Mouse (Mus musculus): ENCODE results near the gene Cygb. TPM values are rescaled to one million over a fixed set of nuclear protein-coding genes. Genes with fewer than 3 reads are reported as not detected.
"Not testable (repeated sequence)": the region's sequence is repeated elsewhere in the genome, so short reads cannot be mapped to it uniquely, and the experiment has no call there.

Gene Cygb
- polyA plus RNA-seq, 1 experiment from 2014 or later, result 16.0 TPM

DNA sequence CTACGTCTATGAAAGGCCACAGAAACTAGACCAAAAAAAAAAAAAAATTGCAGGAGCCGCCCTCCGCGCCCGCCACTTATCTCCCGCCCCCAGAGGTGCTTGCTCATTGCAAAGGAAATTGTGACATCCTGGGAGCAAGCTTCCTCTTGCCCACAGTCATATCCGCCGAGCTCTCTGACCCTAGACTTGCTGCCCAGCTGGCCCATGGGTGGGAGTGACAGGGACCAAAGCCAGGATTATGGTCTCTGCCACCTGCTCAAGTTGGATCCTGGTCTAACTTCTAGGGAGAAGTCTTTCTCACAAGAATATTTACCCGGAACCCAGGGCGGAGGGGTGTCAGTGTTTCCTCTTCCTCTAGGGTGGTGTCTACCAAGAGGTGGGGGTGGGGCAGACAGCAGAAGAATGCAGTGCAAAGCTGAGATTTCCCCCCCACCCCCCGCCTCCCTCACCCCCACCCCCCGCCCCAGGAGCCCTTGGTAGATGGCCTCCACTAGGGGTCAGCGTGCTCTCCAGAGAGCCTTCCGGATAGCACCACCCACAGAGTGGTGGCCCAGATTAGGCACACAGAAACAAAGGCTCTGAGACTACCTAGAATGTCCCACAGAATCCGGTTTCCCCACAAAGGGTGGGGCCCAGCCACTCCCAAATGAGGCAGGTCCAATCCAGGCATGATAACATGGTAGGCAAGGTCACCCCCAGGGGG, 38.2 kb downstream of the Cygb start:
- 41% methylated on average over 14 of the region's 15 CpGs for WGBS
- peak; percentile 57; the same call in 1 of the 2 replicates for ATAC-seq (replicated peaks; ENCODE audit: low FRiP score)
- Histone ChIP-seq H3K9ac (no peak overlapping the region), H3K4me3 (replicated peaks) (no peak overlapping the region), H3K4me2 (peak overlapping the region; percentile 9; the same call in 1 of the 2 replicates), H3K36me3 (no peaks in the 10 kb centered on the region), H3K4me1 (peaks cover 62% of the 10 kb centered on the region), H3K27ac (peak overlapping the region; percentile 73), H3K27me3 (no peaks in the 10 kb centered on the region), H3K9me3 (replicated peaks) (no peaks in the 10 kb centered on the region)

DNA sequence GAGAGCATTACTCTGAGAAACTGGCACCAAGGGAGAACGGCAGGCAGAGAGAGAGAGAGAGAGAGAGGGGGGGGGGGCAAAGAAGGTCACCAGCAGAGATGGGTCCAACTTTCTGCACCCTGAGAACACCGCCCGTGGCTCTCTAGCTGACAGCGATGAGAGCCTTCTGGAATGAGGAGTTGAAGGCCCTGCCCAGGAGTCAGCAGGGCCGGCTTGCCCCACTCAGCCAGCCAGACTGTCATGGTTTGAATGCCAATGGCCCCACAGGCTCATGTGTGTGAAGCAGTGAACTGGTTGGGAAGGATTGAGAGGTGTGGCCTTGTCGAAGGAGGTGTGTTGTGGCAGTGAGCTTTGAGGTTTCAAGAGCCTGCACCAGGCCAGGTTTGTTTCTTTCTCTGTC, 40.9 kb downstream of the Cygb start:
- H3K9me3 ChIP-seq (replicated peaks), result no peaks in the 10 kb centered on the region
- no peak overlapping the region for H3K27ac ChIP-seq
- no peak for ATAC-seq (replicated peaks; ENCODE audit: low FRiP score)
- 0 out of 2 replicates have a peak, but pooled peaks cover 2% of the 10 kb centered on the region for H3K36me3 ChIP-seq
- no peak overlapping the region for H3K4me3 ChIP-seq (replicated peaks)
- no peaks in the 10 kb centered on the region for H3K27me3 ChIP-seq
- peaks cover 40% of the 10 kb centered on the region for H3K4me1 ChIP-seq
- 90% methylated on average over 6 of the region's 6 CpGs for WGBS
- H3K9ac ChIP-seq, result no peak overlapping the region
- H3K4me2 ChIP-seq, result no peak overlapping the region

DNA sequence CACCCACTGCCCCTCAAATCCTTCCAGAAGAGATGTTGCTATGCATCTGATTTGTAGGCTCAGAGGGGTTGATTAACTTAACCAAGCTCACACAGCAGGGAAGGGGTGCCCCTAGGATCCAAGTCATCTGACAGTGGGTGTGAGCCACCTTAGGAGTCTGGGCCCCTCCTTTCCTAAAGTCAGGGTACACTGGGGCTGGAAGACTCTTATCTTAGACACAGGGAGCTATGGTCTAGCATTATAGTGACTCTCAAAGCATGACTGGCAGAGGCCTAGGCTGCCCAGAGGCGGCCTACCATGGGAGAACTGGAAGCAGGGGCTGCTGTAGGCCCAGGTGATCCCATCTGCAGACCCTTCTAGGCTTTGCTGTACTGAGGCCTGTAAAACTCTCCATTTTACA, 41.6 kb downstream of the Cygb start:
- H3K36me3 ChIP-seq, result 0 out of 2 replicates have a peak, but pooled peaks cover 6% of the 10 kb centered on the region
- H3K4me1 ChIP-seq, result peaks cover 34% of the 10 kb centered on the region
- no peak overlapping the region for H3K4me3 ChIP-seq (replicated peaks)
- no peak overlapping the region for H3K4me2 ChIP-seq
- 92% methylated on average over 1 of the region's 1 CpGs for WGBS
- ATAC-seq (replicated peaks; ENCODE audit: low FRiP score), result no peak
- no peak overlapping the region for H3K9ac ChIP-seq
- no peak overlapping the region for H3K27ac ChIP-seq
- no peaks in the 10 kb centered on the region for H3K27me3 ChIP-seq
- H3K9me3 ChIP-seq (replicated peaks), result no peaks in the 10 kb centered on the region

DNA sequence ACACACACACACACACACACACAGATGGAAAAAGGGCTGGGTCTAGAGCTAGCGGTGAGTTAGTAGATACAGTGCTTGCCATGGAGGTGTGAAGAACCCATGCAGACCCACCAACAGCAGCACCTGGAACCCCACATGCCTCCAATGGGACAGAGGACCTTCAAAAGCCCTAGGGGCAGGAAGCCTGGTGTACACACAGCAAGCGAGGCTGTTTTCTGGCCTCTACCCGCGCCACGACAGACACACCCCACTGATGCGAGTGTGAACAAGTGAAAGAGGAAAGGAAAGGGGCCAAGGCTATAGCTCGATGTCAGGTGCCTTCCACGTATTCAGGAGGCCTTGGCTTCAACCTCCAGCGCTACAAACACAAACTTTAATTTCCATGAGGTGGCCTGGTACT, 42.2 kb downstream of the Cygb start:
- no peak overlapping the region for H3K27ac ChIP-seq
- H3K27me3 ChIP-seq, result no peaks in the 10 kb centered on the region
- WGBS, result 91% methylated on average over 9 of the region's 9 CpGs
- 0 out of 2 replicates have a peak, but pooled peaks cover 8% of the 10 kb centered on the region for H3K36me3 ChIP-seq
- H3K9me3 ChIP-seq (replicated peaks), result no peaks in the 10 kb centered on the region
- no peak overlapping the region for H3K4me2 ChIP-seq
- H3K4me3 ChIP-seq (replicated peaks), result no peak overlapping the region
- peaks cover 28% of the 10 kb centered on the region for H3K4me1 ChIP-seq
- no peak overlapping the region for H3K9ac ChIP-seq
- no peak for ATAC-seq (replicated peaks; ENCODE audit: low FRiP score)

DNA sequence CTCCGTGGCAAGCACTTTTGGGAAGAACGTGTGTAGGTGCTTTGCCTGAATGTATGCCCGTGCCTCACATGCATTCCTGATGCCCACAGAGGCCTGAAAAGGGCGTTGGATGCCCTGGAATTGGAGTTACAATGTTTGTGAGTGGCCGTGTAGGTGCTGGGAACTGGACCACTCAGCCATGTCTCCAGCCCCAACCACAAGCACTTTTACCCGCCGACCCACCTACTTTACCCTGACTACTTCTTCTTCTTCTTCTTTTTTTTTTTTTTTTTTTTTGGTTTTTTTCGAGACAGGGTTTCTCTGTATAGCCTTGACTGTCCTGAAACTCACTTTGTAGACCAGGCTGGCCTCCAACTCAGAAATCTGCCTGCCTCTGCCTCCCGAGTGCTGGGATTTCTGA, 42.9 kb downstream of the Cygb start:
- not testable (repeated sequence) for H3K4me3 ChIP-seq (replicated peaks); H3K27ac ChIP-seq; H3K27me3 ChIP-seq; H3K9ac ChIP-seq; H3K4me2 ChIP-seq; H3K9me3 ChIP-seq (replicated peaks); ATAC-seq (replicated peaks; ENCODE audit: low FRiP score)
- H3K4me1 ChIP-seq, result peaks cover 22% of the 10 kb centered on the region
- H3K36me3 ChIP-seq, result 0 out of 2 replicates have a peak, but pooled peaks cover 10% of the 10 kb centered on the region
- WGBS, result 88% methylated on average over 8 of the region's 9 CpGs

DNA sequence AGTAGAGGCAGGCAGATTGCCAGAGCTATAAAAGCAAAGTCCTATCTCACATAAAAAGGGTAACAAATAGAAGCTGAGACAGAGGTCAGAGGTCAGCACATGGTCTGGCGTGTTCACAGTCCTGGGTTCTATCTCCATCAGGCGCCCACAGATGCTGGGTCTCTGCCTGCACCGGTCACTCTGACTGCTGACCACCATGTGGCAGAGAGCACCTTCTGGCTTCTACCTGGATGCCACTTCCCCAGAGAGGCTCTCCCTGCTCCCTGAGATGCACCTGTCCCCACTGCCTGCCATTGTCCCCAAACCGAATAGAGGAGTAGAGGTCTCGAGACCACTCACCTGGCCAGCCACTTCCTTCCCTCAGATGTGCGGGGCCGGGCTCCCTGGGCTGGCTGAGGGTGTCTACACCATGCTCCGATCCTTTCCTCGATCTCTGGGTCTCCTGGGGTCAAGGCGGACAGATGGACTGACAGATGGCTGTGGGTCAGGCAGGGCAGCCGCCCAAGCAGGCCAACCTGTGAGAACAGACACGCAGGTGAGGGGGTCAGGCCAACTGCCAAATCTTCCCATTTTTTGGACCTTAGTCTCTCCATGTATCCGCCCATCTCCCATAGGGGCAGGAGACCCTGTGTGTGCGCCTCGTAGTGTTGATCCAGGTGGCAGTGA, 44.0 kb downstream of the Cygb start:
- H3K9ac ChIP-seq, result no peak overlapping the region
- WGBS, result 80% methylated on average over 15 of the region's 15 CpGs
- H3K27ac ChIP-seq, result no peak overlapping the region
- no peak overlapping the region for H3K4me2 ChIP-seq
- peaks cover 11% of the 10 kb centered on the region for H3K4me1 ChIP-seq
- H3K9me3 ChIP-seq (replicated peaks), result no peaks in the 10 kb centered on the region
- H3K36me3 ChIP-seq, result peaks cover 19% of the 10 kb centered on the region
- ATAC-seq (replicated peaks; ENCODE audit: low FRiP score), result no peak
- H3K4me3 ChIP-seq (replicated peaks), result no peak overlapping the region
- H3K27me3 ChIP-seq, result no peaks in the 10 kb centered on the region

DNA sequence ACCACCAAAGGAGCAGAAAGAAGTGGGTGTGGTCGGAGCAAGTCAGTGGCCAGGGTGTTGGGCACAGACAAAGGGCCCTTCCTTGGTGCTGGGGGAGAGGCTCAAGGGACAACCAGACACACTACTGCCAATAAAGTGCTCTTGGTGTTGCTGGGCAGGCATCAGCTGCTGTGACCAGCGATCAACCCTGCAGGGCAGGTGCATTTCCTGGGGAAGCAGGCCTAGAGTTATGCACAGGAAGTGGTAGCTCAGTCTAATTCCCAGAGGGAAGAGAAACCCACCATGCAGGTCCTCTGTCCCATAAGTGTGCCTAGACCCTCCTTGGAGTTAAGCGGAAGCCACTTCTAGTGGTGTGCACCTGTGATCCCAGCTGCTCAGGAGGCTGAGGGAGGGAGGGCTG, 46.4 kb downstream of the Cygb start:
- Histone ChIP-seq H3K27ac (no peak overlapping the region), H3K9me3 (replicated peaks) (no peaks in the 10 kb centered on the region), H3K27me3 (no peaks in the 10 kb centered on the region), H3K36me3 (peaks cover 38% of the 10 kb centered on the region), H3K9ac (no peak overlapping the region), H3K4me1 (peaks cover 5% of the 10 kb centered on the region; the same call in 1 of the 2 replicates), H3K4me2 (no peak overlapping the region), H3K4me3 (replicated peaks) (no peak overlapping the region)
- no peak for ATAC-seq (replicated peaks; ENCODE audit: low FRiP score)
- WGBS, result 92% methylated on average over 3 of the region's 3 CpGs

DNA sequence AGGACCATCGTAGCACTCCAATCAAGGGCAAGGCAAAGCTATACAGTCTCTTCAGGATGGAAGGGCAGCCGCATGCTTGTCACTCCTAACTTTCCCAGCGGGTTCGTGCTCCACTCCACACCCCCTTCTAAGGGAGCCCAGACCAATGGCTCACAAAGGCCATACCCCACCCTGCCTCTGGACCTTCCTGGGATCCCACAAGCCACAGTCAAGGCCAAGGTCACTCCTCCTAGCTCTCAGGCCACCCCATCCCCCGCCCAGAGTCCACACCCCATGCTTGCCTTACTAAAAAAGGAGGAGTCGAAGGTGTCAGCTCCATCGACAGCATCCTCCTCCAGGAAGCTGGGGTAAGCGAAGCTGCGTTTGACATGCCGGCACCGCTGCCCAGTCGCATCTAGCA, 50.0 kb downstream of the Cygb start:
- Histone ChIP-seq H3K9me3 (replicated peaks) (no peaks in the 10 kb centered on the region), H3K9ac (no peak overlapping the region), H3K27me3 (no peaks in the 10 kb centered on the region), H3K4me3 (replicated peaks) (no peak overlapping the region), H3K36me3 (peaks cover 63% of the 10 kb centered on the region), H3K4me2 (no peak overlapping the region), H3K27ac (no peak overlapping the region), H3K4me1 (peaks cover 1% of the 10 kb centered on the region; the same call in 1 of the 2 replicates)
- WGBS, result 86% methylated on average over 12 of the region's 12 CpGs
- ATAC-seq (replicated peaks; ENCODE audit: low FRiP score), result 0 out of 2 replicates have a peak, but pooled peaks have one; percentile 13

DNA sequence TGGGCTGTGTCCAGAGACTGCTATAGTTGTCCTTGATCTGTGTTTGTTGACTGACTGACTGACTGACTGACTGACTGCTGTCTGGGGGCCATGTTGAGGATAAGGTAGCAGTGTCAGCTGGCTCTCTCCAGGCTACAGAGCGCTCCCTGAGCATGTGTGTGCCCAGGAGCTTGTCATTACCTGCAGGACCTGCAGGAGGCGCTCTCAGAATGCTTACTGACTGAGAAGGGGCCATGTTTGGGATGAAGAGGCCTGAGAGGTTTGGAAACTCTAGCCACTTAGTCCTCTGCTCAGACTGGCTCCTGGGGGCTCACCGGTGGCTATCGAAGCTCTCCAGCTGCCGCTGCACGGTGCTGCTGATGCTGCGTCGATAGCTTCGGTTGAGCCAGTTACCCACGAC, 50.8 kb downstream of the Cygb start:
- no peak for ATAC-seq (replicated peaks; ENCODE audit: low FRiP score)
- Histone ChIP-seq H3K4me2 (no peak overlapping the region), H3K9me3 (replicated peaks) (no peaks in the 10 kb centered on the region), H3K9ac (no peak overlapping the region), H3K36me3 (peaks cover 70% of the 10 kb centered on the region), H3K4me3 (replicated peaks) (no peak overlapping the region), H3K4me1 (no peaks in the 10 kb centered on the region), H3K27me3 (no peaks in the 10 kb centered on the region), H3K27ac (no peak overlapping the region)
- 90% methylated on average over 10 of the region's 10 CpGs for WGBS

DNA sequence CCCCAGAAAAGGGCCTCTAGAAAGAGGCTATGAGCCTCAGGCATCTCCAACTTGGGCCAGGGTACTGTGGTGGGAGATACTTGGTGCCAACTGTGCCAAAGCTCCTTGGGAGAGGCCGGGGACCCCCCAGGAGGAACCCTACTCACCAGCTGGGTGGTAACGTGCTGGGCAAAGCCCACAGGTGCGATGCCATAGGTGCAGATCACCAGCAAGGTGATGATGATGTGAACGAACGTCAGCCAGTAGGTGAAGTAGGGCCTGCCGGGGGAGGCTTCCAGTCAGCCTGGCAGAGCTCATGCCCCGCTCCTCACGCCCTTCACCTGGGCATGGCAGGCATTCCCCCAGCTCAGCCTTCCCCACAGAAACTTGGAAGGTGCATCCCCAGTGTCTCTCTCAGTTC, 52.1 kb downstream of the Cygb start:
- no peak for ATAC-seq (replicated peaks; ENCODE audit: low FRiP score)
- Histone ChIP-seq H3K27me3 (no peaks in the 10 kb centered on the region), H3K4me1 (no peaks in the 10 kb centered on the region), H3K9ac (no peak overlapping the region), H3K27ac (no peak overlapping the region), H3K4me3 (replicated peaks) (no peak overlapping the region), H3K36me3 (peaks cover 69% of the 10 kb centered on the region), H3K9me3 (replicated peaks) (no peaks in the 10 kb centered on the region), H3K4me2 (no peak overlapping the region)
- WGBS, result 89% methylated on average over 8 of the region's 8 CpGs

DNA sequence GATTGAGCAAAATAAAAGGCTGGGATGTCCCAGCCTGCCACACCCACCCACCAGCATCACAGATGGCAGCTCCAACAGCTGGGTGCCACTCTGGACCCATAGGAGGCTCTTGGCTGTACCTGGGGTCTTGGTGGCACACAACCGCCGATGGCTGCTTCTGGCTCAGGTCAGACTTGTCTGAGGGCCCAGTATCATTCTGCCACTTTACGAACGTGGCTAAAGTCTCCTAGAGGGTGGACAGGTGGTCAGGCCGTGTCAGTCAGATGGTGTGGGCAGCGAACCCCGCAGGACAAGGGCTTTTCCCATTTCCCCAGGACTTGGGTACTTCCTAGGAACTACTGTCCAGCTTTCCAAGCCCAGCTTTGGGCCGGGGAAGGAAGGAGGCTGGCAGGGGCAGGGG, 52.9 kb downstream of the Cygb start:
- Histone ChIP-seq H3K9me3 (replicated peaks) (no peaks in the 10 kb centered on the region), H3K4me1 (no peaks in the 10 kb centered on the region), H3K4me2 (no peak overlapping the region), H3K4me3 (replicated peaks) (no peak overlapping the region), H3K27ac (no peak overlapping the region), H3K9ac (no peak overlapping the region), H3K36me3 (peaks cover 65% of the 10 kb centered on the region), H3K27me3 (no peaks in the 10 kb centered on the region)
- no peak for ATAC-seq (replicated peaks; ENCODE audit: low FRiP score)
- 86% methylated on average over 8 of the region's 8 CpGs for WGBS

DNA sequence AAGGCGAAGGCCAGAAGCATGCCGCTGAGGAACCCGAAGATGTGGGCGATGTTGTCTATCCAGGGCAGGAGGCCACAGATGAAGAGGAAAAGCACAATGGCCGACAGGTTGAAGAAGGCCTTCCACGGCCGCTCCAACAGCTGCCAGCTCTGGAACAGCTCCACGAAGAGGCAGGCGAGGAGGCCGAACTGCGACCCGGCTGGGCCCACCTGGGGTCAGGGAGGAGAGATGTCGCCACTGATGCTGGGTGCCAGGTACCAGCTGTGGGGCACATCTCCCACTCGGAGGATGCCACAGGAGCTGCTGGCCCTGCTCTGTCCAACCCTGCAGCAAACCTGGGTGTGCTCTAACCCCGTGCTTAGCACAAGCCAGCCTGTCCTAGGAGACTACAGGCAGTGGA, 54.9 kb downstream of the Cygb start:
- WGBS, result 89% methylated on average over 15 of the region's 15 CpGs
- H3K27me3 ChIP-seq, result no peaks in the 10 kb centered on the region
- no peak overlapping the region for H3K27ac ChIP-seq
- H3K9me3 ChIP-seq (replicated peaks), result no peaks in the 10 kb centered on the region
- peaks cover 48% of the 10 kb centered on the region for H3K36me3 ChIP-seq
- no peak overlapping the region for H3K9ac ChIP-seq
- H3K4me3 ChIP-seq (replicated peaks), result no peak overlapping the region
- H3K4me2 ChIP-seq, result no peak overlapping the region
- ATAC-seq (replicated peaks; ENCODE audit: low FRiP score), result no peak
- H3K4me1 ChIP-seq, result no peaks in the 10 kb centered on the region
